Mouse (Mus musculus): ENCODE measurements around the gene Clstn2.

The Clstn2 gene

DNA sequence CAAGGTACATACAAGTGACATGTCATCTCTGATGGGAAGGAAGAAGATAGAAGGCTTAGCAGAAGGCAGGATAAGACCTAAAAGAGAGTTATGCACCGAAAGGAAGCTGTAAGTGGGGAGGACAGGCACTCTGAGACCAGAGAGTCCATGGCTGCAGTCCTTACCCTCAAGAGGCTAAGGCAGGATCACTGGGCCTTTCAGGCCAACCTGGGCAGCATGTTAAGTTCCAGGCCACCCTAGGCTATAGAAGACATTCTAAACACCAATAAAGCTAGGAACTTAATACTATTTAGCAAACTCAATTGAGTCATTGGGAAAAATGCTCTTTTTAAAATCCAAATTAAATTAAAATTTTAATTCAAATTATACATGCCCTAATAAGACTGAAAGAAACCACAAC is 258.0 kb downstream of the Clstn2 start:
- ATAC-seq (ENCODE audit: low TSS enrichment): no peak

DNA sequence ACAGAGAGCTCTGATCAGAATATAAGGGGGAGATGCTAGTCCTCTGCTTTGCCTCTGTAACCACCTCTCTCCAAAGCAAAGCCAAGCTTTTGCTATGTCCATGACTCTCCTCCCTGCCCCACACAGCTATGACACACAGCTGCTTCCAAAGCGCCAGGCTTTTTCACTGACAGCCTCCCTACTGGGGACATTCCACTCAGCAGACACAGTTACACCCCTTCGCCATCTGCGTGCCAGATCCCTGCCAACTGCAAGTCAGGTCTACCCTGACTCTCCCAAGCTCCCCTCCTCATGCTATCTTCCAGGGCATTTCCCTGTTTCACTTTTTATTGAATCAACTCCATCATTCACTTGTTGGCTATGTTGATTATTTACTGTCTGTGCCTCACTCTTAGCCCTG is 259.1 kb downstream of the Clstn2 start:
- peak; percentile 84 for ATAC-seq (ENCODE audit: low TSS enrichment)

DNA sequence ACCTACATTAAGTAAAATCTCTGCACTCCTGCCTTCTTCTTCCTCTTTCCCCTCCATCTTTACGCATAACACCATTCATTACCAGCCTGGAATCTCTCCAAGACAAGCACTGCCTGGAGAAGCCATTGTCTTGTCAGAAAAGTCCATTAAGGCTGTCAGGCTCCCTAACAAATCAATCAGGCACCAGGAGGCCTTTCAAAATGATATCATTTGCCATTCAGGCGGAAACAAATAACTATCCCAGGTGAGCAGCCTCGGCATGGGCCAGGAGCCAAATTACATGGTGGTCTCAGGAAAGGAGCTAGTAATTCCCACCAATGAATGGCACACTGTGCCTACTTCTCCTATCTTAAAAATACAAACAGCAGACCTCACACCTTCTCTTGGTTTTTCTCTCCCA is 260.6 kb downstream of the Clstn2 start:
- ATAC-seq (ENCODE audit: low TSS enrichment): no peak

DNA sequence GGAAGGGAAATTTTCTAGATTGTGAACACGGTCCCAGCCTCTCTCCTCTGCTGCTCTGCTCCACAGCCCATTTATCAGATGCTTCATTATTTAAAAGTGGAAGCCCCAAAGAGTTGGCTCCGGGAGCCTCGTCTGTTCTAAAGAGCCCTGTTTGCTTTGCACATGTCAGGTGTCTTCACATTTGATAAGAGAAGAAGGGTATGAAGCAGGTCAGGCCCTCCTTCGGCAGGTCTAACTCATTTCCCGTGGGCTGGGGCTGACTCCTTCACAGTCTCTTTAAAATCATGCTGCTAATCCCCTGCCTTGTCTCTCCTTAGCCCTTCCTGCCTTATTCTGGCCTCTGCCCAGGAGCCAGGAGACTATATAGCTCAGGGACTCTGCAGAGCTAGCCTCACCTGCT is 263.6 kb downstream of the Clstn2 start:
- ATAC-seq (ENCODE audit: low TSS enrichment): 0 out of 2 replicates have a peak, but pooled peaks have one; percentile 15

DNA sequence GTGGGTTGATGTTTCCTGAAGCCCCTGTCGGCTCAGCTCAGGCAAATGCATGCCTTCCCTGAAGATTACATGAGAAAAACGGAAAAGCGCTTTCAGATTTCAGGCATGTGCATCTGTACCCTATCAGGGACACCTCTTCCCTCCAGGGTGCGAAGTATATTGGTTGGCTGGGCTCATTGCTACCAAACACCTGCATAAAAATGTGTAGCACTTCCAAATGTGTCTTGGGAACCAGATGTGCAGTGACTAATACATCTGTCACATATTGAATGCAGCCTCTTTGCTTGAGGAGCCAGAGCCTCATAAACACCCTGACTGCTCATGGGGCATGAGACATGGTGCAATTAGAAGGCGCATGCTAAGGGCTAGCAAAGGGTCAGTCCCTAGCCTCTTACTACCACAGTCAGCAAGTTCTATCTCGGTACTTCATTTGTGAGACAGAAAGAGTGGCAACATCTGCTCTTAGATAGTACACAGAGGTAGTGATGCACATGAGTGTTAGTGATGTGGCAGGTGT is 267.7 kb downstream of the Clstn2 start:
- ATAC-seq (ENCODE audit: low TSS enrichment): no peak

DNA sequence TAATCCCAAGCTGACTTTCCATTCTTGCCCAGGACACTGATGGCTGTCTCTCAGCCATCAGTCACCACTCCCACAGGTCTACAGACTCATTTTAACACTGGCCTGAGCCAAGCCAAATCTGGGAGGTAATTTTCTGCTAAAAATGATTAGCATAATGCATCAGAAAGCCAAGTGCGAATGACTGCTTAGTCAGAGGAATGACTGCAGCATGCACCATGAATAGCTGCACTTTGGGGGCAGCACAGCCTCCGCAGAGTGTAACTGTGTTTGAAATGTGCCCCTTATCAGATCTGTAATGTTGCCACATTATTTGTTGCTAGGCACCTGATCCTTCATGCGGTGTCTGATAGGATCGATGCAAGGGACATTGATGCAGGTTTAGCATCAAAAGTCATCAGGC is 269.9 kb downstream of the Clstn2 start:
- ATAC-seq (ENCODE audit: low TSS enrichment): peak; percentile 59

GRCm38 (mm10) chr9:97755599-97756270 is 277.2 kb downstream of the Clstn2 start:
- no peak for ATAC-seq (ENCODE audit: low TSS enrichment)

DNA sequence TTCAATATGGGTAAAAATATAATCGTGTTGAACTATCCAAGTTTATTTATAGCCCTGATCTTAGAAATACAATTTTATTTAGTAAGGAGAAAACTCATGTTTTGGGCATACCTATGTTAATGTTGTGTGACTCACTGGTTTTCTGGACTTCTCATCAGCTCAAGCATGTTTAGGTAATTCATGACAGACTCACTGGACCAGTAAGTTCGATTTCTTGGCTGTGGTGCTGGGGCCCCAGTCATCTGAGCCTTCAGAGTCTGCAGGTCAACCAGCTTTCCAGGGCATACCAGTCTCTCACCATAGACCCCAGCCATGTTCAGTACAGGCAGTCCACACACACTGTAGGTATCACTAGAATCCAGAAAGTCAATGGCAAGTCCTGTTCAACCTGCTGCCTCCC is 279.3 kb downstream of the Clstn2 start:
- no peak for ATAC-seq (ENCODE audit: low TSS enrichment)

GRCm38 (mm10) chr9:97746574-97746973 is 286.4 kb downstream of the Clstn2 start:
- ATAC-seq (ENCODE audit: low TSS enrichment): peak; percentile 81; the same call in 1 of the 2 replicates

GRCm38 (mm10) chr9:97727715-97728486 is 305.1 kb downstream of the Clstn2 start:
- no peak for ATAC-seq (ENCODE audit: low TSS enrichment)

DNA sequence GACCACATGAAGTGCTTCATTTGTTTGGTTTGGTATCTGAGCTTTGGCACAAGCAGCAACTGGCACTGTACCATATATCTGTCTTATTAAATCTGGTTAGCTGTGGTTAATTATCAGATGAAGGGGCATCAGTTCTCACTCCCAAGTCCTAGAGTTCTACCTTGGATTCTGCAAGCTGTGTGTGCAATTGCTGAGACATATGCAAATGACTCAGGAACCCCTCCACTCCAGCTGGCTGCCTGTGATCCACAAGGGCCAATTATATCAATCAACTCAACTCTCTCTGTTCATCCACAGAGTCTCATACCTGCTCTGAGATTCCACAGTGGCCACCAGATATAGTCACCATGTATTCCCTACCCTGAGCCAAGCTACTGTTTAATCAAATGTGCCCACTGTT is 315.3 kb downstream of the Clstn2 start:
- ATAC-seq (ENCODE audit: low TSS enrichment): no peak

- no peak for ATAC-seq (ENCODE audit: low TSS enrichment)
Measured at GRCm38 (mm10) chr9:97717005-97717404, 316.0 kb downstream of the Clstn2 start.

DNA sequence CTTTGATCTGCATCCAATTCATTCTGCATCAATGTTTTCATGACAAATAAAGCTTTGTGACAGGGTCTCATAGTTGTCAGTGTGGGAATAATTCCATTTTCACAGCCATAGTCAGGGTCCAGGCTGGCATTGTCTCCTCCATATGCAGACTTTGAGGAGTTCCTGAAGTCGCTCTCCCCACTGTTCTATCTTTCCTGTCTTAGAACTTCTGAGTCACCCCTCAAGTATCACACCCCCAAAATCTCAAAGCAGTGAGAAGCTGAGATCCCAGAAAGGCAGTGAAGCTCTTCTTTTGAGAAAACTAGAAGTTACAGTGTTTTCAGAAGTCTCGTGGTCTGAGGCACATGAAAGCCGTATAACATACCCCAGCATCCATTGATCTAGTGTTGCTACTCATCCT is 320.1 kb downstream of the Clstn2 start:
- ATAC-seq (ENCODE audit: low TSS enrichment): peak; percentile 85

- no peak for ATAC-seq (ENCODE audit: low TSS enrichment)
Measured at GRCm38 (mm10) chr9:97703901-97704503, 329.0 kb downstream of the Clstn2 start.

DNA sequence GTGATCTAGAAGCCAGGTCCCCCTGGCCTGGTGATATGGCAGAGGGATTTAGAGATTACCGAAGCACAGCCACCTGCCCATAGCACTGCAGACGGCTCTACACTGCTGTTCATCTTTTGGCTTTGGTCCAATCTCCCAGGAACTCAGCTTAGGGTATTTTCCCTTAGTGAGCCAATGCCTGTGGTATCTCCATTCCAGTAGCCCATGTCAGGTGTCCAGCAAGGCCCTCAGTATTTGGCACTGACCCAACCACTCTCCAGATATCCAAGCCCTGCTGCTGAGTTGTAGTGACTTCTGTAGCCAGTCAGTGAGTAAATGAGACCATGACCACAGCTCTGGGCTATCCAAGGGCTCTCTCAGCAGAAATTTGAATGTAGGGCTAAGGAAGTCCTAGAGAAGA is 330.0 kb downstream of the Clstn2 start:
- ATAC-seq (ENCODE audit: low TSS enrichment): no peak

GRCm38 (mm10) chr9:97699983-97700382 is 333.0 kb downstream of the Clstn2 start:
- no peak for ATAC-seq (ENCODE audit: low TSS enrichment)

DNA sequence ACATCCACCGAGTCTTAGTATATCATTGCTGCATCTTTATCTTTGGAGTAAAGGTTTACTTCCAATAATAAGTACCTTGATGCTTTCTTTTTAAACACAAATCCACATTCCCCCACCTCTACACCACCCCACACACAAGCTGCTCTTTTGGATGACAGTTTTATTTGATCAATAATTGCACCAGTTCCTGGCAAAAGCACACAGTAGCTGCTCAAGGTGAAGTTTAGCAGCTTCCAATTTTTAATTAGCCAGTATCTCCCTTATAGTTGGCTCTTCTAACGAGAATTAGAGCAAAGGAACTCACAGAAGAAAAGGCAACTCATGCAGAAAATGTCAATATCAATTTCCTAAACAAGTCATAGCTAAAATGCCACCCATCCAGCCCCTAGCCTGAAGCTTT is 334.0 kb downstream of the Clstn2 start:
- no peak for ATAC-seq (ENCODE audit: low TSS enrichment)

DNA sequence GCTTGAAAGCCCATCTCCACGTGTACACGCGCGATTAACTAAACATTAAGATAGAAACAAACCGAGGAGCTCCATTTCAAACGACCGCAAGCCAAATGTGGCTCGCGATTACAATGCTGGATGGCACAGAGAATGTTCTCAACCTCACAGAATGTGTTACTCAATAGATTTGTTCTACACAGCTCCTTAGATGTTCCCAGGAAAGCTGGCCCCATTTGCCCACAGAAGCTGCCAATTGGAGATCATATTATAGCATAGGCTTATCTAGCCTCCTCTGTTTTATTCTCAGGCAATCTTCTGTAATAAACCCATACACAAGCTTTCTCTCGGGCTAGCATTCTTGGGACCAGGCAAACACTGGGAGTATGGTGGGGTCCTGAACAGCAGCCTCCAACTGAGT is 334.9 kb downstream of the Clstn2 start:
- peak; percentile 69; the same call in 1 of the 2 replicates for ATAC-seq (ENCODE audit: low TSS enrichment)

DNA sequence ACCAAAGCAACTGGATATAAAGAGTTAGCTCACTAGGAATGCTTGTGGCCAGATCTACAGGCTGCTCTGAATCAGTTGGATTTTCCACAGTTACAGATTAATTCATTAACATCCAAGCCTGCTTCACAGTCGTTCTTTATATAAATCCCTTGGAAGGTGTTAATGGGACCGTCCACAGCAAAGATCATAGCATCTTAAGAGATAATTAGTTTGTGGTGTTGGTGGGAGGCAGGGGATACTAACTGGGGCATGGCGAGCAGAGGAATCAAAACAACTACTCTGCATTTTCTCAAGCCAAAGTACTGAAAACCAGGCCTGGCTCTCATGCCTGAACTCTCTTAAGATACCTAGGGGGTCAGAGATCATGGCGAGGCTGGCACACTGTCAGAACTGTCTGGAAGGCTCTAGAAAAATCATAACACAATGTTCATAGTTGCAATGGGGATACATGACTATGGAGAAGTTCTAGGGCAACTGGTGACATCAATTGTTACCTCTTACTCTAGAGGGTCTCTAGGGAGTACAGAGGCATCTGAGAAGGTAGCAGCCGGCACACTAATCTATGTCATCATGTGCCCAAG is 336.2 kb downstream of the Clstn2 start:
- no peak for ATAC-seq (ENCODE audit: low TSS enrichment)

GRCm38 (mm10) chr9:97695278-97695677 is 337.7 kb downstream of the Clstn2 start:
- ATAC-seq (ENCODE audit: low TSS enrichment): 0 out of 2 replicates have a peak, but pooled peaks have one; percentile 25

- no peak for ATAC-seq (ENCODE audit: low TSS enrichment)
Measured at GRCm38 (mm10) chr9:97686826-97687425, 346.1 kb downstream of the Clstn2 start.

DNA sequence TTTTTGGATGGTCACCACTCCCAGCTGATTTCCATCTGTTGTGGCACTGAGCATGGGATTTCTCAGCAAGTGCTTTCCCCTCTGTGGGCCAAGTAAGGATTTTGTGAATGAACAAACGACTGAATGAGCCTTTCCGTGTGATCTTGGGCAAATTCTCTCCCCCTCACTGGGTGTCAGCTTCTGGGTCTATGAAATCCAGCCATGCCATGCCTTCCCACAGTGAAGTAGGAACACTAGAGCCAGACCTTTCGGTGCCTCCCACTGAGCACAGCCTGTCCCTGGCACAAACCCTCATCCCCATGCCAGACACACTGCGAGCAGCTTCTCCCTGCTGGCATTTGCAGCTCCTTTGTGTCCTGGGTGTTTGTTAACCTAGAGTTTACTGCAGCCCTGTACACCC is 347.3 kb downstream of the Clstn2 start:
- peak; percentile 79 for ATAC-seq (ENCODE audit: low TSS enrichment)
